Mouse (Mus musculus): ENCODE results near the gene Ptpn6.

- TF ChIP-seq CTCF (IDR thresholded peaks at IDR 0.05; ENCODE audit: extremely low read depth, insufficient read length, insufficient replicate concordance, low read depth, low read length) (no peak), POLR2A (IDR thresholded peaks at IDR 0.05; ENCODE audit: low read depth, low read length) (no peak)
These were observed 15.3 kb upstream of the Ptpn6 start for GRCm38 (mm10) chr6:124753861-124754260.
